Mouse (Mus musculus): ENCODE results near the gene Shc3.

The Shc3 gene

DNA sequence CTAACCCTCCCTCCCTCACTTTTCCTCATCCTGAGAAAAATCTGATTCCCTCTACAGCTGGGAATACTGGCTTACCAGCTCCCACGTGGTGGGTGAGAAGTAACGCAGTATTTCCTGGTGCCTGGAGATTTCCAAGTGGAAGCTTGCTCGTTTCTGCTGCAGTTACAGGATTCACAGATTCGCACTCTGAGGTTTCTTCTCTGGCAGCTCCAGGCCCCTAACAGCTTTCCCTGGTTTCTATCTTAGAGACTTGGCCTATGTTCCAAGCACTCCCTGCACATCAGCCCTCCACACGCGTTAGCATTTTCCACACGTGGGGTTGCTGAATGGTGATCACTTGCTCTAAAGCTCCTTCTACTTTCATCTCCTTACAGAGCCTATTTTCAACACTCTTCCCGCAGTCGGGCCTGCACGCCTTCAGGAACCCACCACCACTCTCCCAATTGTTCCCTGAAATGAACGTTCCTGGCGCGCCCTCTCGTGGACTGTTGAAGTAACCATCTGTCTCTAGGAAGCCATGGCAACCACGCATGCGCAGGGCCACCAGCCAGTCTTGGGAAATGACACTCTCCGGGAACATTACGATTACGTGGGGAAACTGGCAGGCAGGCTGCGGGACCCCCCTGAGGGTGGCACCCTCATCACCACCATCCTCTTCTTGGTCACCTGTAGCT is 150.8 kb downstream of the Shc3 start:
- DNase-seq (ENCODE audit: extremely low read depth, low read depth) = no peak

DNA sequence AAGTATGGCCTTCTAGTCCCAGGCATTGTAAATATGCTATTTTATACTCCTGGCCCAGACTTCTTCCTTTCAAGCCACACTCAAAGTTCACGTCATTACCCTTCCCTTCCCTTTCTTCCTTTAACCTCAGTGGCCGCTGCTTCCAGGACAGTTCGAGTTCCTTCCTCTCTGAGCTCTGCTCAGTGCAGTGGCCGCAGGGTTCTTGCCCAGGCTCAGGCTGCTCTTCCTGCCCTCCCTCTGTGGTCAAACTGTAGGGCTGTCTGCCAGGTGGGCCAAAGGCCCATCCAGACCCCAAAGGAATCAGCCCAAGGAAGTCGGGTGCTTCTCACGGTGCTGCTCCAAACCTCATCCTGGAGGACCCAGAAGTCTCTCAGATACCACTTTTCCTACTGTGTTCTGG is 151.4 kb downstream of the Shc3 start:
- no peak for DNase-seq (ENCODE audit: extremely low read depth, low read depth)

DNA sequence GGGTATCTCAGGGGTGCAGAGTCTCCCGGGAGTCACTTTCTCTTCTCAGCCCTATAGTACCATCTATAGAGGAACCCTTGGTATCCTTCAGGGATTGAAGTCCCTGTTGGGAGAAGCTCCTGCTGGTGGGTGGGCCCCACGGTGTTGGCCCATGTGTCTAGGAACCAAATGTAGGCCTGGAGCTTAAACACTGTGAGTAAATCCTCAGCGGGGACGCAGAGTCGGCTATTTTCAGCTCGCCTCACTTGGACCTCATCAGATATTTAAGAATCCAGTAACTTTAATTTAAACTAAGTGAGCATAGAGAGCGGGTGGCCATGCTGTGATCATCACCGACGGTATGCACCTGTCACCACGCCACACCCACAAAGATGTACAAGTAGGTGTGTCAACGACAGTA is 152.5 kb downstream of the Shc3 start:
- DNase-seq (ENCODE audit: extremely low read depth, low read depth) = no peak

DNA sequence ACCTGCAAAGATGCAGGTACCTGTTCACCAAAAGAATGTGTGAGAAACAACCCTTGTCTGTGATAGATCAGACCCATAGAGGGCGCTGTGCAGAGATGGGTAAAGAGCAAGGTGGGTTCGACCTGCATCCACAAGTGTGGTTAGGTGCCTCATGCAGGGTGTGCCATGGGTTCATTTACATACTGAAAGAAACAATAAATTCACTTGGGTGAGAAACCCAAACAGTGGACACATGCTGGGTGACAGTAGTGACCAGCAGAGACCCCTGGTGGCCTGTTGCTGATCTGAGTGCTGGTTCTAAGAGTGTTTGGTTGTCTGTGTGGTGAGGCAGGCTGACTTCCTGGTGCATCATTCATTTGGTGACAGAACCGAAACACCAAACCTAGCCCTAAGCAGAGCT is 155.8 kb downstream of the Shc3 start:
- DNase-seq (ENCODE audit: extremely low read depth, low read depth) = no peak

DNA sequence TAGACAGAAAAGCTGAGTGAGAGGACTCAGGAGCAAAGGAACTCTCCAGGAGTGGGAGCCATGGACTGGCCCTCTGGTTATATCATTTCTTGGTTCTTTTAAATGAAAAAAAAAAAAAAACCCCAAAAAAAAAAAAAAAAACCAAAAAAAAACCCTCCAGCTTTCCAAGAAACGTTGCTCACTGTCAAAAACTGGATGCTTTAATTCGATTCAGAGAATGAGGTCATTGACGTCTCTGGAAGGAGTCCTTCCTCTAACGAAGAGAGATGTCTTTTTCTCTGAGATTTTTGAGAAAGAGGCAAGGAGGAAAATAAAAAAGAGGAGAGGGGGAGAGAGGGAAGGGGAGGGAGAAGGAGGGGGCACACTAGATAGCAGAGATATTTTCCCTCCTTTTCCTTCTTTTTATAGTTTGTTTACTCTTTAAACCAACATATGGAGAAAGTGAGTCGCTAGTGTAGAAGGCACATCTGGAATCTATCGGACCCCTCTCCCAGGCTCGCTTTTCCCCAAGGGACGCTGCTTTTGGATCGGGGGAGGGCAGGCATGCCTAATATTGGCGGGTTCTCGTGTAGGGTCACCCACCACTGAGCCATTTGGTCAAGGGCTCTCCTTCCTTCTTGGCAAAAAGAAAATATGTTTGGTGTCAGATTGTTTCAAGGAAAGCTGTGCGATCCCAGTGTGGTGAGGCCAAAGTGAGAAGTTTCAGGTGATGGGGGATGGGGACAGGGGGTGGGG is 157.4 kb downstream of the Shc3 start:
- no peak for DNase-seq (ENCODE audit: extremely low read depth, low read depth)

DNA sequence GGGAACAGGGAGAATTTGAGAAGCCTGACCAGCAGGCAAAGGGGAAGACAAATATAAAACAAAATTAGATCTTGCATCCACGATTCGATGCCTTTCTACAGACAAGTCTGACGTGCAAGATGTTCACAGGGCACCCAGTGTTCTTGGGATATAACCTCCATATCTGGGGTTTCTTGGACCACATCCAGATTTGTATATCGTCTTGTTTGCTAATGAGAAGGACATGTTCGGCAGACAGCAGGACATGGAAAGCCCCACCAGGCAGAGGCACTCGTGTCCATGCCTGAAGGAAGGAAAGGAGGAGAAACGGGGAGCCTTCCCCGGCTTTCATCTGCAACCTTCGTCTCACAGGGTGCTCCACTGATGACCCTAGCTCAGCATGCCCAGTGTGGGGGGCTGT is 158.0 kb downstream of the Shc3 start:
- DNase-seq (ENCODE audit: extremely low read depth, low read depth) = no peak

DNA sequence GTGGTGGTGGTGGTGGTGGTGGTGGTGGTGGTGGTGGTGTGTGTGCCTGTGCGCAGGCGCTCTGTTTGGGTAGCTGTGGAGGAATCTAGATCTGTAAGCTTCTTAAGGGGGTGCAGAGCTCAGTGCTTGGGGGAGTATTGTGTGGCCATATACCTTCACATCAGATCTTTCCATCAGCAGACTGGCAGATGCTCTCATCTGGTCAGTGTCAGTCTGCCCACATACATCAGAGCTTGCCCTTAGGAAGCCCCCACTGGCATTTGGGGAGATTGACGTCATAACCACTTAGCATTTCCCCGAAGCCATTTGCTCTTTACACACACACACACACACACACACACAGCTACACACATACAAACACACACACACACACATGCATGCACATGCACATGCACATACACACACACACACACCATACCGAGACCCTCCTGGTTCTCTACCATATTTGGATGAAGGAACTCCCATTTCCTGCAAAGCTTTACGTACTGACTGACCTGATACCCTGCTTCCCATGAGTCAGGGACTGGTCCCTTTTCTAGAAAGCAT is 159.2 kb downstream of the Shc3 start:
- no peak for DNase-seq (ENCODE audit: extremely low read depth, low read depth)

DNA sequence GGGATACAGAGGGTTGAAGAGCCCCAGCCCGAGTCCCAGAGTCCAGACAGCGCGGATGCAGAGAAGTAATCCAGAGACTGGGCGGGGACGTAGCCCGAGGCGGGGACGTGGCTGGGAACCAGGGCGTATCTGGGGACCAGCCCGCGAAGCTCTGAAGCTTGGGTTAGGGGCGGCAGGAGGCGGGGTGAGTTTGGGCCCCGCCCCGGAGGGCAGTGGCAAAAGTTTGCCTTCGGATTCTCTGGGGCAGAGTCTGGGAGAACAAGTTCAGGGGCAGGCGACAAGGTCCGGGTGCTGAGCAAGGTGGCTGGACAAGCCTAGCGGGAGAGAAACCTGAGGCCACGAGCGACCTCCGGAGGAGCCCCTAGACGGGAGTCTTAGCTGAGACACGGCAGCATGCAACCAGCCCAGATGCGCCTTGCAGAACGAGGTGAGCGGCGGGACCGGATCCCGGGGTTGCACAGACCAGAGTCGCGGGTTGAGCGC is 160.7 kb downstream of the Shc3 start, which contains the start of gene S1pr3:
Gene S1pr3 (plus strand): TSS at position 121 of the 483 bp plus-strand sequence.
- DNase-seq (ENCODE audit: extremely low read depth, low read depth) = no peak

DNA sequence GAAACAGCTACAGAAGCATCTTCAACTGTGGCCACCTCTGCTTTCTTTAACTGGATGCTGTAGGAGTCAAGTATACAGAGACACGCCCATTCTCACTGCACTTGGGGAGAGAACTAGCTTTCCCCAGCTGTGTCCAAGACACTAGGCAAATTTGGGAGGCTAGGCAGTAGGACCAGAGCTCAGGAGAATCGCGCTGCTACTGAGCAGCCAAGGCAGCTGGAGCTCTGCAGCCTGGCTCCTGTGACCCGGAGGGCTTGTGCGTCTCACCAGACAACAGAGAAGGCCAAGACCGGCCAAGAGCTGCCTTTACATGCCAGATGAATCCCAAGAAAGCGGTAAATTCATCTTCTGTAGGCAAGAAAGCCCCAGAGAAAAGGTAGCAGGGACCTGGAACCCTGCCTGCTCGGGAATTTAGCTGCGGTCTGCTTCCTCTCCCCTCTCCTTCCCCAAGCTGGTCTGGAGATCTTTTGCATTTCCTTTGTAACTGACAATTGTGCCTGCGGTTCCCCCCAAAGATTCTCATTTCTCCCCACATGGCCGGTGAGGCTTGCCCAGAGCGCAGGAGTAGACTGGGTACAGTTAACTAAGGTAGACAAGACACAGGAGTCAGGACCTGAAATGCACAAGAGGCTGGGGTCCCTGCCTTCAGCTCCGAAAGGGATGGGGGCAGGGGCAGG is 161.5 kb downstream of the Shc3 start:
- DNase-seq (ENCODE audit: extremely low read depth, low read depth) = no peak

DNA sequence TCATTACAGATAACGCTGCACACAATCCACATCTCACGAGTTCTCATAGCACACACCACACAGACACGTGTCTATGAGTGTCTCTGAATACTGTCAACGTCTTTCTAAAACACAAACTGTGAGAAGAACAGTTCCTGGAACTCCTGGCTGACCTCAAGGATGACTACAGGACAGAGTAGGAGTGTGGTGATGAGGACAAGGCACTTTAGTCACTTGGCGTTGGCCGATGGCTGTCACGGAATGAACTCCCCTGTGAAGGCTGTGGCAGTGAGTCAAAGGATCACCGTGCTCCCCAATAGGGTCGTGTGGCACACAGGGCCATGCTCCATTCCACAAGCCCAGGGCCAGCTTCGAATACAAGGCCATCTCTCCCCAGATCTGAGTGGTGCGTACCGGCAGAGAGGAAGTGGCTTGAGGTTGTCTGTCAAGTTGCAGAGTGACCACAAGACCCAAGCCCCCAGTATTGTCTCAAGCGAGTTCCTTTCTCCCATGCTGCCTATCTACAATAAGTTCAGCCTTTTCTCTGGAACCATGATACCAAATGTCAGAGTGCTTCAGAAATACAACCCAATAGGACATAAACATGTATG is 163.4 kb downstream of the Shc3 start:
- DNase-seq (ENCODE audit: extremely low read depth, low read depth) = no peak

DNA sequence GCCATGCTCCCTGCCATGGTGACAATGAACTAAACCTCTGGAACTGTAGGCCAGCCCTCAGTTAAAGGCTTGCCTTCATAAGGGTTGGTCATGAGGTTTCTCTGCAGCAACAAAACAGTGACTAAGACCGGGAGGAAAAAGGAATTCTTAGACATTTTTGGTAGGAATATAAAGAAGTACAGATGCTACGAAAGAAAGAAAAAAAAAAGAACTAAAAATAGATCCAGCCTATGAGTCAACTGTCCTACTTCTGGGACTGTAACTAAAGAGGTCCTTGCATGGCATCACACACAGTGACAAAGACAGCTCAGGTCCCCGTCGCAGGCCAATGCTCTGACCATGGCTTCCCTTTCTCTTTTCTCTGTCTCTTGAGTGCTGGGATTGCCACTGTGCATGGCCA is 164.7 kb downstream of the Shc3 start:
- DNase-seq (ENCODE audit: extremely low read depth, low read depth) = no peak

DNA sequence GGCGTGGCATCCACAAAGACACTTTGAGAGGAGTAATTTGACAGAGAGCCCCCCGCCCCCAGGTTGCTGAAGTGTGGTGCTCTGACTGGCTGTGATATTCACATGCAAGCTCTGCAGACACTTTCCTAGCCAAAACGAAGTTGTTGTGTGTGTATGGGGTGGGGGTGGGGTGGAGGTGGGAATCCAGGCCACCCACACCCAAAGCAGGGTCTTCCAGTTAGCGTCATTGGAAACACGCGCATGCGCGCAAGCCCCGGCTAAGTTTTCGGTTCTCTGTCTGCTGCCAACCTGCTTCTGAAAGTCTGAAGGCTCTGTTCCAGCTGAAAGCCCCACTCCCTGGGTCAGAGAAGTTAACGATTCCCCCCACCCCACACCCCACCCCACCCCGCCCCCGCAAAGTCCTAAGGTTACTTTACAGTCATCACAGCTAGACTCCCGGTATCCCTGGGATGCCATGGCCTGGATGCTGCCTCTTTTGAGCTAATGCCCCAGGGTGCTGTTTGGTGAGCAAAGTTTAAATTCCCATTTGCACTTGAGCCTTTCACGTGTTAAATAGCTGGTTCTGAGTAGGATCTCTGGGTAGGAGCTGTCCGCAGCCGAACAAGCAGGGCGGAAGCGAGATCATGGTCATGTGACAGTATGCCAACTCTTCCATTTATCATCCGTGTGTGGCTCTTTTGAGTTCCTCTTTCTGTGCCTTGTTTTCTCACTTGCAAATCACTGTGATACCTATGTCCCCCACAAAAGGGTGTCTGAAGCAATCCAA is 168.3 kb downstream of the Shc3 start:
- DNase-seq (ENCODE audit: extremely low read depth, low read depth) = no peak

DNA sequence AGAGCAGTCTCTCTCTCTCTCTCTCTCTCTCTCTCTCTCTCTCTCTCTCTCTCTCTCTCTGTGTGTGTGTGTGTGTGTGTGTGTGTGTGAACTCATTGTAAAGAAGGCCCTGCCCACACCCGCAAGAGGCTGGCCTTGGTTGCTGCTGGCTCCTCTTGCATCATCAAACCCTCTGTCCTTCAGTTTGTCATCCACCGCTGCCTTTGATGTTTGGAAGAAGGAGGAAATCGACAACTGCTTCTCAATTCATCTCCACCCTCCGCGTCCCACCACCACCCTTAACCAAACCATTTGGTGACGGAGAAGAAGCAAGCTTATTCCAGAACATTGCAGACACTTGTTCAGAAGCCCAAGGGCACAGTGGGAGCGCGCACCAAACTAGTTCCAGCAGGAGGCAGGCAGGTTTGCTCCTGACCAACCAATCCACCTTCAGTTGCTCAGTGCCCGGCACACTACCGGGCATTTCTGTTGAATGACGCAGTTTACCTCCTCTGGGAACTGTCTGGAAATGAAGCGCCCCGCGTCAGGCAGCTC is 169.0 kb downstream of the Shc3 start:
- no peak for DNase-seq (ENCODE audit: extremely low read depth, low read depth)

DNA sequence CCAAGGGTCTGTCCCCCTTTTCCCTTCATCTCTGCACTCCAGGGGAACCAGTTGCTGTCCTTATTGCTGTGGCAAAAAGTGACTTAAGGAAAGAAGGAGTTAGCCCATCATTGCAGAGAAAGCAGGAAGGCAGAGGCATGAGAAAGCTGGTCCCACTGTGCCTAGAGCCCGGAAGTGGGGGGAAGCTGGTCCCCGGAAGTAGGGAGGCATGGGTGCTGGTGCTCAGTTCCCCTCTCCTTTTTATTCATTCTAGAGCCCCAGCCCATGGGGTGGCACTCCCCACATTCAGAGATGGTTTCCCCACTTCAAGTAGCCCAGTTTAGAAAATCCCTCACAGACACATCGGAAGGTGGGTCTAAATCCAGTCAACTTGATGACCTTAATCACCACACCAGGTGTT is 169.7 kb downstream of the Shc3 start:
- DNase-seq (ENCODE audit: extremely low read depth, low read depth) = no peak

DNA sequence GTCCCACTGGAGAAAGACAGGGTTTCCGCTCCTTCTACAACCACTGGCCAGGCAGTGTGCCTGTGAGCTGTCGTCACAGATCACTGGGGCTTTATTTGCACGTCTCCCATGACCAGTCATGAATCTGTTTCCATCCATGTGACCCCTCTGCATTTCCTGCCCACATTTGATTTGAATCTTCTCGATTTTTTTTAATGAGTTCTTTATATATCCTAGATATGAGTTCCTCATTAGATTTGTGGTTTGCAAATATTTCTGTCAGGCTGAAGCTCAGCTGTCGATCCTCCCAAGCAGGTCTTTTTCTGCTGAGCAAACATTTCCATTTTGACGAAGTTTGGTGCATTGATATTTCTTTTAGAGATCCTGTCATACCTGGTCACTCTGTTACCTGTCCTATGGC is 171.4 kb downstream of the Shc3 start:
- no peak for DNase-seq (ENCODE audit: extremely low read depth, low read depth)

DNA sequence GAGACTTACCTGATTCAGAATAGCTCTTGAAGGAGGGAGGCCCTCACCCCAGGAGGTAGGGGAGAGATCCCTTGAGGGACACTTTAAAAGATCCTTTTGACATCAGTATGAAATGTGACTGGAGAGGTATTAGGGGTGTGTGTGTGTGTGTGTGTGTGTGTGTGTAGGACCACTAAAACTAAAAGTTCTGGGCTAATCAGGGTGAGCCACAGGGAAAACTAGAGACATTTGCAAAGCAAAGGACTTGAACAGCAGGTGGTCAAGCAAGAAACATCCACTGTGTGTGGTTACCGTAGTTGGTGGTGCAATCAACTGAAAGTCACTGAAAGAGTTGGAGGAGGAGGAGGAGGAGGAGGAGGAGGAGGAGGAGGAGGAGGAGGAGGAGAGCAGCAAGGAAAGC is 177.0 kb downstream of the Shc3 start:
- no peak for DNase-seq (ENCODE audit: extremely low read depth, low read depth)

DNA sequence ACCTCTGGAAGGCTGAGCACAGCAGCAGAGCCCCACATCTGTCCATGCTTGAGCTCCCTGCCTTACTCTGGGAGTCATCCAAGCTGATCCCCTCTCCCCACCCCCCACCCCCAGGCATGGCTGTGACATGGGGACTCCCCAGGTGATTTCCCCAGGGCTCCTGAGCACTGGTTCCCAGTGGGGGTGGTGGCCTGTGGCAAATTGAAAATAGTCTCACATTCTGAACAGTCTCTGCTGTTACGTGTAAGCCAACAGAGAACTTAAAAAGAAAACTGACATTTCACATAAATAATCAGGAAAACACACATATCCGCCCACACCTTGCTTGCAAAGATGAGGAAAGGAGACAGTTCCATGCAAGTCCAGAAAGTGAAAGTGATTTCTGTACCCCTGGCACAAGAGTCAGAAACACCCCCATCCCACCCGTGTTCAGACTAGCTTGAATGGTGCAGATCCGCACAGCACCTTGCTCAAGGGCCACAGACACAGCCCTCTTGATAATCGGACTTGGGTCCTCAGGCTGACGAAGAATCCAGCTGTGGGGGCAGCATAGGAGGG is 177.8 kb downstream of the Shc3 start:
- no peak for DNase-seq (ENCODE audit: extremely low read depth, low read depth)

DNA sequence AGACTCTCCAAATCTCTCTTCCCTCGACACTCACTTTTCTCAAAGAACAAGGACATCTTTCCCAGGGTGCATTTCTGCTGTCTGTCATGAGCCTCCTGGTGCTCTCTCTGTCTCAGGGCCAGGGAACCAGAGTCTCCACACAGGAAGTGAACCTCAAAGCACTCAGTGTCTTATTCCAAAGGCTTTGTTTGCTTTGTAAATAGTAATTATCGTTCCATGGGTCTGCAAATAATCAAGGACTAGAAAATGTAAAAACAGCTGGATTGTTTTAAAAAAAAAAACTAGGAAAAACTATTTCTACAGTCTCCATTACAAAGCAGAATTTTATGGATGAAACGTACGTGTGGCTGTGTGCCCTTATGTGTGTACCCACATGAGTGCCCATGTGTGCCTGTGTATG is 178.8 kb downstream of the Shc3 start:
- no peak for DNase-seq (ENCODE audit: extremely low read depth, low read depth)

DNA sequence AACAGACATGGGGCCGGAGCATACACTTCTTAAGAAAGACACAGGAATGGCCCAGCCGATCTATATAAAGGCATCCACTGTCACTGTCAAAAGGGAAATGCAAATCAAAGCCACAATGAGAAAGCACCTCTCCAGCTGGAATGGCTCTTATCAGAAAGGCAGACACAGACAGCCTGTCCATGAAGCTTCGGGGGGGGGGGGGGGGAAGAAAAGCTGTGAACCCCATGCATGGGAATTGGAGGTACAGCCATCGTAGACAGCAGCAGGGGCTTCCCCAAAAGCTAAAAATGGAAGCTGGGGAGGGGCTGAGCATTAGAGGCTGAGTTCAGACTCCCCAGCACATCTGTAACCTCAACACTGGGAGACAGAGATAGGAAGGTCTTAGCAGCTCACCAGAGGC is 181.3 kb downstream of the Shc3 start:
- no peak for DNase-seq (ENCODE audit: extremely low read depth, low read depth)

DNA sequence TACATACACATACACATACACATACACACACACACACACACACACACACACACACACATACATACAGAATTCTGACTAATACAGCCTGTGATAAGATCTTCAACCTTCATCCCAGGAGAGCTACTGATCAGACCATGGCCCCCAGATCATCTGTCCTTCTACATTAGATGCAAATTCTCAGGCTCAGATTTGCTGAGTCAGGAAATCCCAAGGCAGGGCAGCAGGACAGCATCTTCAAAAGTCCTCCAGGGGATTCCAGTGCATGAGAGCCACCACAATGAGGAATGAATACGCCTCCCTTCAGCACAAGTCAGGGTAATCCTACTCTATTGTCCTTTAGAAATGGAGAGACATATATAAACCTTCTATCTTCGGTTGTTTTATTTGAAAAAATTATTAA is 184.3 kb downstream of the Shc3 start:
- no peak for DNase-seq (ENCODE audit: extremely low read depth, low read depth)
